Mouse (Mus musculus): ENCODE data around the gene Arid2. TPM values are rescaled to one million over a fixed set of nuclear protein-coding genes. Genes with fewer than 3 reads are reported as not detected.

The Arid2 gene
- total RNA-seq, 2 experiments from 2014 or later, result 33.8 to 41.7 TPM

GRCm38 (mm10) chr15:96285323-96286014 is 1.8 kb upstream of the Arid2 start:
- ATAC-seq (replicated peaks; ENCODE audit: poor library complexity, severe bottlenecking), result peak; percentile 56

GRCm38 (mm10) chr15:96286015-96286934 is 1.0 kb upstream of the Arid2 start:
- ATAC-seq (replicated peaks; ENCODE audit: poor library complexity, severe bottlenecking), result peak; percentile 43

- ATAC-seq (replicated peaks; ENCODE audit: poor library complexity, severe bottlenecking), result no peak
Measured at GRCm38 (mm10) chr15:96286935-96287292, 404 bp upstream of the Arid2 start.

DNA sequence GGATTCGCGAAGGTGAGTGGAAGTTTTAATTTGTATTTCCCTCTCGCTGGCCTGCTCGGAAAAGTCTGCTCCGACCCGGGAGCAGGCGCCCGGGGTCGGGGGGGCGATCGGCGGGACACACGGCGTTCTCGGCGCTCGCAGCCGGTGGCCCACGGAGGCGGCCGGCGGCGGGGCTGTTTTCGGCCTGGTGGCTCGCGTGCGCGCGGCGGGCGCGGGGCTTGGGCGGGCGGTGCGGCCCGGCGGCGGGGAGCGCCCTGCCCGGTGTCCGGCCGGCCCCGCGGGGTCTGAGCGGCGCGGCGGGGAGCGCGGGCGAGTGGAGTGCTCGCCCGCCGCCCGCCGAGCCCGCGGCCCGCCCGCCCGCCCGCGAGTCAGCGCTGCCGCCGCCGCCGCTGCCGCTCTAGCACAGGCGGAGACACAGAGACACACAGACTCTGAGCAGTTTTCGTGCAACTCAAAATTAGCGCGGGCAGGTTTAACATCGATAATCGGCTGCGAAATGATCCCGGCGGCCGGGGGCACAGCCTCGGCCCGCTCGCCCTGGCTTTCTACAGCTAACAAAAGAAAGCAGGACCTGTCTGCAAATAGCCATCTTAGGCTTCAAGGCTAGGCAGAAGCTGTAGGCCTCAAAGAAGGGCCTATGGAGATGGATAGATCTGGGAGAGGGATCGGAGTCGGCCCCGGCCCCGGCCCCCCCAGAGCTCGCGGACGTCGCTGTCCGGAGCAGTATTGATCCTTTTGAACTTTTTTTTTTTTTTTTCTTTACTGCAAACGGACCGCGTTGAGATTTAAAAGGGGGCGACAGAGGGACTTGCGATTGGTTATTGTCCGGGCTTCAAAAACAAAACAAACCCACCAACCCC is 888 bp downstream of the Arid2 start:
- ATAC-seq (replicated peaks; ENCODE audit: poor library complexity, severe bottlenecking), result no peak

GRCm38 (mm10) chr15:96288836-96289390 is 1.6 kb downstream of the Arid2 start:
- no peak for ATAC-seq (replicated peaks; ENCODE audit: poor library complexity, severe bottlenecking)

GRCm38 (mm10) chr15:96290001-96290400 is 2.7 kb downstream of the Arid2 start:
- ATAC-seq (replicated peaks; ENCODE audit: poor library complexity, severe bottlenecking), result no peak

- no peak for ATAC-seq (replicated peaks; ENCODE audit: poor library complexity, severe bottlenecking)
Measured at GRCm38 (mm10) chr15:96293444-96293843, 6.1 kb downstream of the Arid2 start.

- ATAC-seq (replicated peaks; ENCODE audit: poor library complexity, severe bottlenecking), result no peak
Measured at GRCm38 (mm10) chr15:96297078-96297590, 9.8 kb downstream of the Arid2 start.

DNA sequence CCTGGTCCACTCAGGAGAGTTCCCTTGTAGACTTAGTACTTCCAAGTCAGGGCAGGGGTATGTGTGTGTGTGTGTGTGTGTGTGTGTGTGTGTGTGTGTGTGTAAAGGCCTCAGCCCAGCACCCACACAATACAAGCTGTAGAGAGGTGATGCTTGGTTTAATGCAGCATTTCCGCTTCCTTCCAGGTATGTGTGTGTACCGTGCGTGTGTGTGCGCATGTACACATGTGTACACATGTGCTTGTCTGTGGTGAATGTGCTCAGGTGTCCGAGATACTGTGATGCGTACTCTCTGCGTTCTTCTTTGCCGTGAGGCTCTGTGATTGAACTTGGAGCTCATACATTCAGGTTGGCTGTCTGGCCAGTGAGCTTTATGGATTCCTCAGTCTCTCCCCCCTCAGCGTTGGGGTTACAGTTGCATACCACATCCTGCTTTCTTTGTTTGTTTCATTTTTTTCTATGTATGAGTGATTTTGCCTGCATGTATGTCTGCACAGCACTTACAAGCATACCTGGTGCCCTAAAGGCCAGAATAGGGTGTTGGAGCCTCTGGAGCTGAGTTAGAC is 10.4 kb downstream of the Arid2 start:
- ATAC-seq (replicated peaks; ENCODE audit: poor library complexity, severe bottlenecking), result 0 out of 2 replicates have a peak, but pooled peaks have one; percentile 18

GRCm38 (mm10) chr15:96309310-96309709 is 22.0 kb downstream of the Arid2 start:
- peak; percentile 77 for ATAC-seq (replicated peaks; ENCODE audit: poor library complexity, severe bottlenecking)

DNA sequence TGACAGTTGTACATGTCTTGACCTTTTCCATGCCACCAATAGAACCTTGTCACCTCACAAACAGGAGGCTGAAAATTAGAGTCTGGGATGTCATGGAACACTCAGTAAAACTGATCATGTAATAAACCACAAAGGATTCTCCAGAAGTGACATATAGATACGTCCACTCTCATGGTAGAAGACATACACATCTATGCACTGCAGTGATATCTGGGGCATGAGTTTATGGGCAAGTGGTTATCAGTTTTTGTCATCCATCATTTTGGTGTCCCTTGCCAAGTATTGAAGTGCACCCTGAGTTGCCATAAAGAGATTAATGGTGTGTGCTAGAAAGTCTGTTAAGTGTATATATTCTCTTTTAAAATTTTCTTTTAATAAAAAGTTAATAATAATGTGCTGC is 25.6 kb downstream of the Arid2 start:
- ATAC-seq (replicated peaks; ENCODE audit: poor library complexity, severe bottlenecking), result no peak

GRCm38 (mm10) chr15:96315664-96316063 is 28.3 kb downstream of the Arid2 start:
- ATAC-seq (replicated peaks; ENCODE audit: poor library complexity, severe bottlenecking), result peak; percentile 82

DNA sequence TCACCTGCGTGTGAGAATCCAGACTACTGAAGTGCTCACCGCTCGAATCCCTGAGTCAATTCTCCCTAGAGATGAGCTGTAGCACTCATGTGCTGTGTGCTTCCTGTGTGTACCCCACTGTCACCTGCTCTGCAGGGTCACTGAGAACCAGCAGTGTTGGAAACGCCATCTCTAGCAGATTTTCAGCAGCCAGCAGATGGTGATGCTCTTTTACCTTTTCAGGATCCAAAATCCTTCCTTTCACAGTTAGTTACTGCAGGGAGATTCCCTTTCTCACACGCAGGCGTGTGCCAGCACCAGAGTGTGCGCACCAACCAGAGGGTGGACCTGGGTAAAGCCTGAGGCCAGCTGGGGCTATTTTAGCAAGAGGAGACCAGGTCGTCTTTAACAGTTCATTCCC is 32.0 kb downstream of the Arid2 start:
- no peak for ATAC-seq (replicated peaks; ENCODE audit: poor library complexity, severe bottlenecking)

DNA sequence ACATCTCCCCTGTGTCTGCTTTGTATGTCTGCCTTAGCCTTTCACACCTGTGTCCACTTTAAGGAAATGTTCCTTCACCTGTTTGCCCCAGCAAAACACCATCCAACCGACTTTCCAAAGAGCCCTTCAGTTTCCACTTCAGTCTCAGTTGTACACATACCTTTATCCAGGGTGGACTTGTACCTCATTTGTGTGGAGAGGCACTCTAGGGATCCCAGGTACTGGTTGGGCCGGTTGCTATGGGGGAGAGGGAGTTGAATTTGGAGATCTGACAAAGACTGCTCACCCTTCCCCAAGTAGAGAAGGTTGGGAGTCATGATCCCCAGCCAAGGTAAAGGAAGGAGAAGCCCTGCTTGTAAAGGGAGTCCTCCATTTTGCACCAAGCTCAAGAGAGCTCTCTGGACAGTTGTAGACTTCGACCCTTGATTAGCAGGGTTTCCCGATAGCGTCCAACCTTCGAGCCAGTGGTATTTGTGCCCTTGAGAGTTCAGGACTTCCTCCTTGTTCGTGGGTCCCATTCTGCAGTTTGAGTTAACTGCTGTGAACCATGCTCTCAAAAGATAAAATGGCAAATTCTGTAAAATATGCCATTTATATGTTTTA is 38.5 kb downstream of the Arid2 start:
- ATAC-seq (replicated peaks; ENCODE audit: poor library complexity, severe bottlenecking), result no peak

GRCm38 (mm10) chr15:96328722-96329121 is 41.4 kb downstream of the Arid2 start:
- ATAC-seq (replicated peaks; ENCODE audit: poor library complexity, severe bottlenecking), result 0 out of 2 replicates have a peak, but pooled peaks have one; percentile 43

DNA sequence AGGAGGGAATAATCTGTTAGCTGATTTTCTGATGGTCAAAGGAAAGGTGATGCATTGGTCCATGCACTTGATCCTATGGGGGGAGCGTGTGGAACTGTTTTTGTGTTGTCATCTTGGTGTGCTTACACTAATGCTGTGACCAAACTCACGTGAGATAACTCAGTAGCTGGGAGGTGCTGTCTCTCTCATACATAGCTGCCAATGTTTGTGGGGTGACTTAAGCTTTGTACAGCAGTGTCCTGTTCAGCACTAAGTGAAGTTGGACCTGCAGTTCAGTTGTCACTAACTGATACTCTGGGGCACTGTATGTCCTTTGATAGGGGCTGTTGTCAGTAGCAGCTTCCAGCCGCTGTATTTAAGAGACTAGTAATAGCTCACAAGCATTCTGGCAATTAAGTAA is 43.2 kb downstream of the Arid2 start:
- no peak for ATAC-seq (replicated peaks; ENCODE audit: poor library complexity, severe bottlenecking)

- no peak for ATAC-seq (replicated peaks; ENCODE audit: poor library complexity, severe bottlenecking)
Measured at GRCm38 (mm10) chr15:96332468-96333213, 45.3 kb downstream of the Arid2 start.

- peak; percentile 22 for ATAC-seq (replicated peaks; ENCODE audit: poor library complexity, severe bottlenecking)
Measured at GRCm38 (mm10) chr15:96333350-96333749, 46.0 kb downstream of the Arid2 start.

DNA sequence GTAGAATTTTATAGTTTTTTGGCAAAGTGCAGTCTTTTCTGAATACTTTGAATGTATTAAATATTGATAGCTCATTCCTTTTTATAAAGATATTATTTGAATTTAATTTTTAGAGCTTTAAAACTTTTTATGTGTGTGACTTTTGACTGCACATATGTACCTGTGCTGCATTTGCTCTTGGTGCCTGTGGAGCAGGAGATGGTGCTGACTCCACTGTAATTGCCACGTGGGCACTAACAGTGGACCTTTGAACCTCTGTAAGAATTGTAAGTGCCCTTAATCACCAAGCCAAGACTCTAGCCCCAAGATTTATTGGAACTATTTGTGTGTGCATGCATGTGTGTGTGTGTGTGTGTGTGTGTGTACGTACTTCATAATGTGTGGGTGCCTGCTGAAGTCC is 53.6 kb downstream of the Arid2 start:
- ATAC-seq (replicated peaks; ENCODE audit: poor library complexity, severe bottlenecking), result no peak
